Mouse (Mus musculus) midbrain, postnatal 0 days (tissue): ENCODE measurements around the gene Nipal4. TPM values are rescaled to one million over a fixed set of nuclear protein-coding genes. Genes with fewer than 3 reads are reported as not detected.
A peak's percentile ranks its signal among the peaks of the same experiment; 100 is the strongest.
"Not testable (repeated sequence)": the region's sequence is repeated elsewhere in the genome, so short reads cannot be mapped to it uniquely, and the experiment has no call there.

Source experiments
- ATAC-seq: fragments of 200-750 bp; cut with Nextera tagmentation; 2 replicates; pipeline ENCODE4 v1.8.0; 2017; ENCODE audit warnings: moderate number of reproducible peaks, mild to moderate bottlenecking, moderate TSS enrichment, moderate library complexity; ENCODE audit not compliant: low FRiP score
- DNase-seq: peaks from one replicate; pipeline ENCODE4 v3.0.0-alpha.2; 2015; ENCODE audit warnings: low spot score
- H3K27ac ChIP-seq: fragments of 300-500 bp; sonication (generic); 2 replicates; pipeline ENCODE4 v1.5.1; 2014; ENCODE audit warnings: low read depth, mild to moderate bottlenecking, low read length, mixed read lengths
- H3K27me3 ChIP-seq: fragments of 300-500 bp; sonication (generic); 2 replicates; pipeline ENCODE4 v1.6.1; 2014; ENCODE audit warnings: low read length, control low read depth, mixed read lengths; ENCODE audit not compliant: insufficient read depth
- H3K36me3 ChIP-seq: fragments of 300-500 bp; sonication (generic); 2 replicates; pipeline ENCODE4 v1.6.1; 2014; ENCODE audit warnings: low read length, control low read depth, mixed read lengths; ENCODE audit not compliant: insufficient read depth
- H3K4me1 ChIP-seq: fragments of 300-500 bp; sonication (generic); 2 replicates; pipeline ENCODE4 v1.6.1; 2014; ENCODE audit warnings: mild to moderate bottlenecking, control low read depth, antibody characterized with exemption, low read length, mixed read lengths; ENCODE audit not compliant: insufficient read depth
- H3K4me2 ChIP-seq: fragments of 300-500 bp; sonication (generic); 2 replicates; pipeline ENCODE4 v1.6.1; 2014; ENCODE audit warnings: low read depth, mild to moderate bottlenecking, low read length, mixed read lengths; ENCODE audit not compliant: poor library complexity, severe bottlenecking
- H3K4me3 ChIP-seq: fragments of 300-500 bp; sonication (generic); 2 replicates; pipeline ENCODE4 v1.5.1; 2014; ENCODE audit warnings: low read depth, mild to moderate bottlenecking, low read length, moderate library complexity
- H3K9ac ChIP-seq: fragments of 300-500 bp; sonication (generic); replicated peaks from 2 replicates; pipeline ENCODE4 v1.6.1; 2014; ENCODE audit warnings: mild to moderate bottlenecking, low read length, moderate library complexity, mixed read lengths; ENCODE audit not compliant: poor library complexity, severe bottlenecking
- H3K9me3 ChIP-seq: fragments of 300-500 bp; sonication (generic); 2 replicates; pipeline ENCODE4 v1.6.1; 2016; ENCODE audit warnings: low read length, control low read depth
- CTCF ChIP-seq: IDR thresholded peaks from 2 replicates; pipeline ENCODE4 v1.5.1; 2016; ENCODE audit warnings: antibody characterized with exemption, mild to moderate bottlenecking
- WGBS: fragments of 180-500 bp; shearing (Covaris S2); extraction: QIAGEN DNeasy Blood & Tissue Kit; methylation state at CpG from one replicate; pipeline ENCODE4 v1.1.7; 2014; 5-methylcytosine and 5-hydroxymethylcytosine counted together
- polyA plus RNA-seq: library from polyadenylated mRNA; unstranded; fragments of >200 nt; fragmentation: Nextera tagmentation; extraction: Ambion mirVana; gene quantifications from 2 replicates; pipeline ENCODE4 v1.2.1, GENCODE M21; 2015
- total RNA-seq: library from RNA; depleted of rRNA; stranded (reverse); fragments of >200 nt; gene quantifications from 2 replicates; pipeline ENCODE4 v1.2.3, GENCODE M21; 2014

The Nipal4 gene
- total and polyA plus RNA-seq, 2 experiments from 2014 or later: 0.10 to 0.27 TPM

DNA sequence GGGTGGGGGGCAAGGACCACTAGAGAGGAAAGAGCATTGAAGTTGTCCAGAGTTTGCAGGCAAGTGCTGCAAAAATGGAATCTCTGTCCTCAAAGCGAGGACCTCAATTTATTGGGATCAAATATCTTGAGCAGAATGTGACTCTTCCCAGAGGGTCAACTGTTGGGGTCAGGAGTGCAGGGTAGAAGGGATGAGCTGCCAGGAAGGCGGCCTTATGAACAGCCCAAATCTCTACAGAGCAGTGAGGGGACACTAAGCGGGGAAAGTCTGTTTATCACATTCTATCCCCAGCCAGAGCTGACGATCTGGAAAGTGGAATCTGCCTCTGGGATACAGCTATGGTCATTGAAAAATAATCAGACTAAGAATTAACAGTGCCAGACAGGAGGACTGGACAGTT lies 27.9 kb upstream of the Nipal4 start:
- Histone ChIP-seq H3K9me3 (no peaks in the 10 kb centered on the region), H3K4me1 (no peaks in the 10 kb centered on the region), H3K4me2 (no peak overlapping the region), H3K4me3 (no peak overlapping the region), H3K9ac (no peak overlapping the region), H3K27ac (no peak overlapping the region), H3K36me3 (peaks cover 38% of the 10 kb centered on the region), H3K27me3 (no peaks in the 10 kb centered on the region)
- no peak for TF ChIP-seq CTCF
- ATAC-seq: no peak
- no peak for DNase-seq
- 81% methylated on average over 4 of the region's 4 CpGs for WGBS

DNA sequence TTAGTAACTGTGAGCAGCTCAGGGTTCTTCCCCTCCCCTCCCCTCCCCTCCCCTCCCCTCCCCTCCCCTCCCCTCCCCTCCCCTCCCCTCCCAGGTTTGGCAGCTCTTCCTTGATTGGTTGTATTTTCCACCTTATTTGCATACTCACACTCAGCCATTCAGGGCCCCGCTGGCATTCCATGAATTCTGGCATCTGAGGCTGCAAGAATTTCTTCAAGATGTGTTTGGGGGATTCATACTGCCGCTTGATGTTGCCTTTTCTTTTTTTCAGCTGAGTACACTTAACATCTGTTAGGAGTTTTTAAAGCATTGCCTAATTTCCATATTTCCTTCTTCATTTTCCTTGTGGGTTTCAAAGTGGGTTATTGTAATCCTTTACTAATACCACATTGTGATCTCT lies 22.0 kb upstream of the Nipal4 start:
- H3K36me3 ChIP-seq: peaks cover 2% of the 10 kb centered on the region; the same call in 1 of the 2 replicates

DNA sequence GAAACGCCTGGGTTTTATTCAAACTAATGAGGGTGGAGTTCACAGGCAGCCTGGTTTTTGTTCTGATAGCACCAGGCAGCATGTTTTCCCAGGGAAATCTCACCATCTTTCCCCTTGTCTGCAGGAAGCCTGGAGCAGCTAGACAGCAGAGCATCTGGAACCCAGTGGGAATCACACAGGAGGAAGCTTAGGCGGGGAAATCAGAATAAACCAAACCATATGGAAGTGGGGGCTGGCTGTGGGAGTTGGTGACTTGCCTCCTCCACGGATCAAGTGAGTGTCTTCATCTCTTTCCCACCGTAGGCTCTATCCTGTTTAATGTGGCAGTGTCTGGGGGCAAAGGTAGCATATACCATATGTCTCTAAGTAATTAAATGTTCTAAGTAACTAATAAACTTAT lies 19.2 kb upstream of the Nipal4 start:
- Histone ChIP-seq H3K4me1 (no peaks in the 10 kb centered on the region), H3K9ac (no peak overlapping the region), H3K9me3 (no peaks in the 10 kb centered on the region), H3K4me2 (no peak overlapping the region), H3K27me3 (no peaks in the 10 kb centered on the region), H3K27ac (no peak overlapping the region), H3K4me3 (no peak overlapping the region), H3K36me3 (no peaks in the 10 kb centered on the region)
- TF ChIP-seq CTCF: no peak
- DNase-seq (peak; percentile 29), ATAC-seq (no peak)
- WGBS: 39% methylated on average over 4 of the region's 4 CpGs

More for the DNA sequence above, 22.0 kb upstream of the Nipal4 start:
- Histone ChIP-seq H3K4me1 (no peaks in the 10 kb centered on the region), H3K4me2 (no peak overlapping the region), H3K9ac (no peak overlapping the region), H3K27me3 (no peaks in the 10 kb centered on the region), H3K4me3 (no peak overlapping the region), H3K27ac (no peak overlapping the region), H3K9me3 (no peaks in the 10 kb centered on the region)
- no peak for TF ChIP-seq CTCF
- DNase-seq (no peak), ATAC-seq (no peak)
- 44% methylated on average over 2 of the region's 2 CpGs for WGBS

DNA sequence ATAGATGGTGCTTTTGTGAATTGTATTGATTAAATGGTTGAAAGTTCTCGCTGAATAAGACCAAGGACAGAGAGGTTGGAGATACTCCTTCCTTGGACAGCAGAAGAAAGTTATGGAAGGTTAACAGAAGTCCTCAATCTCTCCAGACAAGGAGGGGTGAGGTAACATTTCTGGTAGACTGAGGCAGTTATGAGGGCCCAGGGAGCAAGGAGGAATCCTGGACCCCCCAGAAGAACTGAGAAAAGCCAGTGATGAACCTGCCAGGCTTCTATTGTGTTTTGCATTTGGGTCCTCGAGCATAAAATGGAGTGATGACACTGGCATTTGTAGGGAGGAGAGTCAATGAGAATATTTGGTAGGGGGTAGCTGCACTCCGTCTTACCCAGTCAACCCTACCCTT lies 18.6 kb upstream of the Nipal4 start:
- Histone ChIP-seq H3K36me3 (no peaks in the 10 kb centered on the region), H3K4me2 (no peak overlapping the region), H3K4me1 (no peaks in the 10 kb centered on the region), H3K27me3 (no peaks in the 10 kb centered on the region), H3K9ac (no peak overlapping the region), H3K27ac (no peak overlapping the region), H3K9me3 (no peaks in the 10 kb centered on the region), H3K4me3 (no peak overlapping the region)
- ATAC-seq (no peak), DNase-seq (no peak)
- no peak for TF ChIP-seq CTCF
- 74% methylated on average over 3 of the region's 3 CpGs for WGBS

DNA sequence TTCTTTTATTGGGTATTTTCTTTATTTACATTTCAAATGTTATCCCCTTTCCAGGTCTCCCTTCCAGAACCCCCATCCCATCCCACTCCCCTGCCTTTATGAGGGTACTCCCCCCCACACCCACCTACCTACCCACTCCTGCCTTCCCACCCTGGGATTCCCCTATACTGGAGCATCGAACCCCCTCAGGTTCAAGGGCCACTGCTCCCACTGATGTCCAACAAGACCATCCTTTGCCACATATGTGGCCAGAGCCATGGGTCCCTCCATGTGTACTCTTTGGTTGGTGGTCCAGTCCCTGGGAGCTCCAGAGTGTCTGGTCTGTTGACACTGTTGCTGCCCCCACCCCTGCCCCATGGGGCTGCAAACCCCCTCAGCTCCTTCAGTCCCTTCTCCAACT lies 15.7 kb upstream of the Nipal4 start:
- H3K9ac ChIP-seq, ATAC-seq, DNase-seq, H3K27ac ChIP-seq, H3K4me2 ChIP-seq, H3K4me1 ChIP-seq, H3K9me3 ChIP-seq, H3K36me3 ChIP-seq, H3K4me3 ChIP-seq, H3K27me3 ChIP-seq: not testable (repeated sequence)
- 100% methylated on average over 1 of the region's 1 CpGs for WGBS

DNA sequence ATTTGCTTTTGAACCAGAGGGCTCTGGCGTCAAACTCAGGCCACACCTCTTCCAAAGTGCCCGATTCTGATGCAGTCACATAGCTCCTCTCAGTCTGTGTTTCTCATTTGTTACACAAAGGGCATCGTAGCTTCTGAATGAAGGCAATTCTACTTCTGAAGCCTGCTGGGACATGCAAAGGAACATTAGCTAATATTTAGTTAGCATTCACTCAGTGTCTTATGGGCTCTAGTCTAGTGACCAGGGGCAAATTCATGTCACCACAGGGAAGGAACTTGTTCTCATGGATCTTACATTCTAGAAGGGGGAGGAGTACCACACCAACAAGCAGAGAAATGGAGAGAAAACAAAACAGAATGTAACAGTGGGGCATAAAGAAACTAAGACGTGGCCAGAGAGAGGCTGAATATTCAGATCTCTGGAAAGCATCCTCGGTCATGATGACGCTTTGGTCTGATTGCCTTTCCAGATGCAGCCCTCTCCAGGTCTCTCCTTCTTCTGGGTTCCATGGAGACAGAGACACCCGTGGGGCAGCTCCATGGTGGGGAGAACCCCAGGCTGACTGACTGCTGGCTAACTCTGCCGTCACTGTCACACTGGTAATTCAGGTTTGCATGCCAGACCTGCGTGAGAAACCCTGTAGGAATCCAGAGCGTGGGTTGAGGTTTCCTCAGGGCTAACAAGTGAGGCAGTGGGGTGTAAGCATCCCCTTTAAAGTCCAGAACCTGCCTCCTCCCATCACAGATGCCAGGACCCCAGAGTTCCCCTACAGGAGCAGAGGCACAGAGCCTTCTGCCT lies 11.1 kb upstream of the Nipal4 start:
- no peak overlapping the region for H3K9ac ChIP-seq
- no peak for TF ChIP-seq CTCF
- H3K4me1 ChIP-seq: no peaks in the 10 kb centered on the region
- H3K27me3 ChIP-seq: no peaks in the 10 kb centered on the region
- H3K4me3 ChIP-seq: no peak overlapping the region
- DNase-seq (no peak), ATAC-seq (no peak)
- H3K4me2 ChIP-seq: no peak overlapping the region
- H3K36me3 ChIP-seq: no peaks in the 10 kb centered on the region
- WGBS: 79% methylated on average over 10 of the region's 10 CpGs
- no peaks in the 10 kb centered on the region for H3K9me3 ChIP-seq
- no peak overlapping the region for H3K27ac ChIP-seq
